Mouse (Mus musculus) myocyte (in vitro differentiated cells): ENCODE data around the gene Zc3hav1.

Experiments used
- CEBPB ChIP-seq: IDR thresholded peaks from 2 replicates; pipeline ENCODE4 v1.6.1; 2011; ENCODE audit warnings: mild to moderate bottlenecking, moderate library complexity; ENCODE audit not compliant: poor library complexity, insufficient read depth, severe bottlenecking
- E2F4 ChIP-seq: IDR thresholded peaks from one replicate; pipeline ENCODE4 v1.6.1; 2011; ENCODE audit warnings: mild to moderate bottlenecking, control low read depth, moderate library complexity; ENCODE audit not compliant: insufficient read depth
- MAX ChIP-seq: IDR thresholded peaks from one replicate; pipeline ENCODE4 v1.6.1; 2011; ENCODE audit warnings: low read depth, mild to moderate bottlenecking, control low read depth
- MYOD1 ChIP-seq, 3 experiments: IDR thresholded peaks; one replicate each; pipeline ENCODE4 v1.6.1; 2011; ENCODE audit warnings: control low read depth in 2 of 3, low read depth in 2 of 3, mild to moderate bottlenecking in 2 of 3, moderate library complexity in 1 of 3; ENCODE audit not compliant: insufficient read length in 2 of 3, control insufficient read depth in 1 of 3
- MYOG ChIP-seq, 3 experiments: IDR thresholded peaks; one replicate each; pipeline ENCODE4 v1.6.1; 2011; ENCODE audit warnings: control low read depth in 2 of 3, low read depth in 2 of 3, mild to moderate bottlenecking in 2 of 3; ENCODE audit not compliant: insufficient read length in 2 of 3, control insufficient read depth in 1 of 3, insufficient read depth in 1 of 3
- POLR2A ChIP-seq: IDR thresholded peaks from one replicate; pipeline ENCODE4 v1.6.1; 2011; ENCODE audit warnings: low read depth, mild to moderate bottlenecking, control low read depth, moderate library complexity; ENCODE audit not compliant: insufficient read length
- POLR2AphosphoS2 ChIP-seq: IDR thresholded peaks from one replicate; pipeline ENCODE4 v1.6.1; 2011; ENCODE audit warnings: low read depth, control low read depth; ENCODE audit not compliant: insufficient read length
- SRF ChIP-seq: IDR thresholded peaks from one replicate; pipeline ENCODE4 v1.6.1; 2011; ENCODE audit warnings: low read depth; ENCODE audit not compliant: control insufficient read depth, insufficient read length
- TCF12 ChIP-seq: IDR thresholded peaks from one replicate; pipeline ENCODE4 v1.6.1; 2011; ENCODE audit warnings: mild to moderate bottlenecking, control low read depth; ENCODE audit not compliant: poor library complexity, insufficient read depth, severe bottlenecking
- TCF3 ChIP-seq: IDR thresholded peaks from one replicate; pipeline ENCODE4 v1.6.1; 2011; ENCODE audit warnings: low read depth, control low read depth; ENCODE audit not compliant: insufficient read length
- USF1 ChIP-seq: IDR thresholded peaks from one replicate; pipeline ENCODE4 v1.6.1; 2011; ENCODE audit warnings: low read depth, mild to moderate bottlenecking, control low read depth, moderate library complexity

- no peak for TF ChIP-seq POLR2A
- TF ChIP-seq POLR2AphosphoS2 = no peak
- no peak for TF ChIP-seq MAX
- no peak for TF ChIP-seq USF1
- TF ChIP-seq SRF = no peak
- no peak for TF ChIP-seq MYOD1 (IDR thresholded peaks at IDR 0.05; ENCODE audit: control insufficient read depth in 1 of 3, insufficient read length in 2 of 3, low read depth in 2 of 3)
- TF ChIP-seq TCF3 = no peak
- TF ChIP-seq TCF12 = no peak
- TF ChIP-seq CEBPB = no peak
- TF ChIP-seq E2F4 = no peak
- TF ChIP-seq MYOG (IDR thresholded peaks at IDR 0.05; ENCODE audit: control insufficient read depth in 1 of 3, insufficient read depth in 1 of 3, insufficient read length in 2 of 3, low read depth in 2 of 3) = no peak
These were observed 61.3 kb downstream of the Zc3hav1 start for GRCm38 (mm10) chr6:38292871-38293646.
